Mouse (Mus musculus) right cerebral cortex, postnatal 10 days (tissue): ENCODE measurements at regions not wholly inside any gene's neighbourhood (a gene's known extent, or its start where the extent isn't known, plus 50 kb on each side); places are given as distances from the start of the nearest gene placed in this dataset.
"Not testable (repeated sequence)": the region's sequence is repeated elsewhere in the genome, so short reads cannot be mapped to it uniquely, and the experiment has no call there.

Experiments used
- DNase-seq, 2 experiments: peaks; one replicate each; pipeline ENCODE4 v3.0.0; 2021; ENCODE audit warnings: low spot score in 2 of 2

DNA sequence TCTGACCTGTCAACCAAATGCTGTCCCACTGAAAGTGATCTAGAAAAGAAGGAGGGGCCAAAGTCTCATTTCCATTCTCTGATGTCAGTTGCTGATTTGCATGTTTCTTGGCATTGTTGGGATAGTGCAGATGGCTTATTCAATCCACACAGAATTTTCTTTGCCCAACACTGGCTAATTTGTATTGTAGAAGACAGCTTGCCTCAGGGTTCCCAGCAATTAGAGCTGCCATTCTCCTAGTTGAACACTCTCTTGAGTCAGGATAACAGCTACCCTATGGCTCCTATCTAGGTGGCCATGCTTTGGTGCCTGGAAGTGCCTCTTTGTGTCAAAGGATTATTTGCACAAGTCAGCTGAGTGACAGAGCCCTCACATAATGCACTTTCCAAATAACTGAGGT, 569.0 kb downstream of the Lrriq3 start:
- DNase-seq = peak in 1 of 2 experiments; percentile 21

DNA sequence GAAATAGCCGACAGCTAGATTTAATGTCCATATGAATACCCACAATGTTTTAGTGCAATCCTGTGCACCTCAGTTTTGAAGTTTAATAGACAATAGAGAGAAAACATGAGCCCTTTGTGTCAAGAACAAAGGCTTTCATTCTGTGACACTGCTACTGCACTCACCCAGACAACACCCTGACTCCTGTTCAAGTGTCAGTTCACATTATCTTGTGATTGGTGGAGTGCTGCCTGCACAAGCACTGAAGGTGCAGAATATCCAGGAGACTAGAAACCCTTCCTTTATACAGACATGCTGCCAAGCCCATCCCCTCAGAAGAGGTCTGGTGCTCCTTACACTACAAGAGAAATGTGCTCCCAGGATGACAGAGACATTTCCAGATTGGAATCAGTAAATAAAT, 579.3 kb downstream of the Lrriq3 start:
- DNase-seq = no peak

DNA sequence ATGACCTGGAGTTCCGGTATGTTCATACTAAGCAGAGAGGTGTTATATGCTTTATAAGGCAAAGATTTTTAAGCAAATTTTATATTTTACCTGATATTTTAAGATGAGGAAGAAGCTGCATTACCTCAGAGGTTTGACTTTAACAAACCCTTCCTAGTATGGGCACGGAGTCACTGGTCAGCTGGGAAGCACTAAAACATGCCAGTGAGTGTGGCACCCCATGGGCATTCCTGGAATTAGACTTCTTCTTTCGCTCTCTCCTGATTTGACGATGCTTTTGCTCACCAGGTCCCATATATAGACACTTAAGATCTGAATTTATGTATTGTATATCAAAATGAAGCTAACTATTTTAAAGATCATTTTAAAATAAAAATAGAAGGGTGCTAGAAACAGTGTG, 587.0 kb downstream of the Lrriq3 start:
- DNase-seq = no peak

GRCm38 (mm10) chr3:155682921-155683813, 589.9 kb downstream of the Lrriq3 start:
- DNase-seq = no peak

GRCm38 (mm10) chr3:155688358-155688757, 595.1 kb downstream of the Lrriq3 start:
- DNase-seq = peak; percentile 24 to 28

GRCm38 (mm10) chr3:155723011-155723510, 629.8 kb downstream of the Lrriq3 start:
- DNase-seq = no peak

- DNase-seq = no peak
Observed at GRCm38 (mm10) chr3:155742421-155742820, 649.2 kb downstream of the Lrriq3 start.

GRCm38 (mm10) chr3:155746601-155747000, 653.4 kb downstream of the Lrriq3 start:
- DNase-seq = not testable (repeated sequence)

- DNase-seq = no peak
Observed at GRCm38 (mm10) chr3:155747511-155747910, 654.3 kb downstream of the Lrriq3 start.

GRCm38 (mm10) chr3:155757285-155757684, 664.1 kb downstream of the Lrriq3 start:
- no peak for DNase-seq

- no peak for DNase-seq
Observed at GRCm38 (mm10) chr3:155776019-155776418, 682.8 kb downstream of the Lrriq3 start.

DNA sequence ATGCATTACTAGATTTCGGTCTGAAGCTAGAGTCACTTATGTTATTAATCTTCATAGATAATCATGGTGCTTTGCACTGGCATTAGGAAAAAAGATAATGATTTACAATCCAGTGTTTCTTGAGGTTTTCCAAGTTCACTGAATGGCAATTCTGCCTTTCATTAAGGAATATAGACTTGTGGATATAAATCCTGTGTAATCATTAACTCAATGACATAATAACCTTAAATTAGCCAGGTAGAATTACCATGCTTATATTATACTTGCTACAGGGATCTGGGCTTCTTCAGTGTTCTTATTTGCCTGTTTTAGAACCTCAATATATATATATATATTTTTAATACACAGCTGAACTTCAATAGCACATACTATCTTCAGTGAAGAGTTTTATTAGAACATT, 683.8 kb downstream of the Lrriq3 start:
- DNase-seq = no peak

DNA sequence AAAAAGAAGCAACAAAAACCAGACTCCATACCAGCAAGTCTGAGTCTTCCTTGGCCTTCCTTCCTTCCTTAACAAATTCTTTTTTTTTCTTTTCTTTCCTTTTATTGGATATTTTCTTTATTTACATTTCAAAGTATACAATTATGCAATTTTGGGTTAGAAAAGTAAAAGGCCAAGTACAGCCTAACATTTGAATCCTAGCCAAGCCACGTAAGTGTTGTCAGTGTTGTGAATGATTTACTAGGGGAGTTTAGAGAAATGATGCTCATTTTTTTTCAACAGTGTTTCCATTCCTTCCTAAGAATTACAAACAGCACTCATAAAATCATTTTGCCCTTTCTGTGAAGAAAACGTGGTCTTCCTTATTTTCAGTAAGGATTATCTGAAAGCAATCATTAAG, 722.5 kb downstream of the Lrriq3 start:
- no peak for DNase-seq

GRCm38 (mm10) chr3:155824863-155825262, 731.6 kb downstream of the Lrriq3 start:
- DNase-seq = no peak

DNA sequence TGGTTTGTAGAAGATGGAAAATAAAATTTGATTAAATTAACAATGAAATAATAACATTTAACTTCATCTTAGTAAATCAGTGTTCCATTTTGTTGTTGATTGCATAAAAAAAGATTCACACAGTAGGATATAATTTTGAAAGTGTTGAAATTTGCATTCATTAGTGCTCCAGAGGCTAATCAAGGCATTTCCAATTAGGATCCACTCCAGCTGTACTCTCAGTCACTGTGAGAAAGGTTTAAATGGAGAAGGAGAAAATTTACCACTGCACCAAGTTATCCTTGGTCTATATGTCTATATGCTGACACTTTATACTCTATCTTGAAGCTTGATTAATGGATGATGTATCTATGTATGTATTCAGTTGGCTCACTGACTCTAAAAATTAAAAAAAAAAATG, 695.3 kb upstream of the Negr1 start:
- no peak for DNase-seq

- DNase-seq = no peak
Observed at GRCm38 (mm10) chr3:155875696-155876095, 685.9 kb upstream of the Negr1 start.

DNA sequence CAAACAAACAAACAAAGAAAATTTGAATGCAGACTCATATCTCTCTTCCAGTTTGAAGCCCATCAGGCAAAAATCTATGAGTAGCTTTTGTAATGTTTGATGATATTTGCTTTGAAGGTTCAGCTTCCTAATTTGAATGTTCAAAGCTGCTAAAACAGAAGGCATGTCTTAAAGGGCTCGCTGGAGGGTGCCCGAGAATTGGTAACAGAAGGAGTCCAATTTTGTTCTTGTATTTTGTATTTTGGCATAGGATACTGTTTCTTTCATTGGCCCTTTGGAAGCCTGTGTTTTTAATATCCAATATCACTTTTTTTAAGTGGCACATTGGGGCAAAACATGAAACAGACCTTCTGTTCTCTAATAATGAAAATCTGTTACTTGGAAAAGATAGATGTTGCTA, 683.2 kb upstream of the Negr1 start:
- no peak for DNase-seq

DNA sequence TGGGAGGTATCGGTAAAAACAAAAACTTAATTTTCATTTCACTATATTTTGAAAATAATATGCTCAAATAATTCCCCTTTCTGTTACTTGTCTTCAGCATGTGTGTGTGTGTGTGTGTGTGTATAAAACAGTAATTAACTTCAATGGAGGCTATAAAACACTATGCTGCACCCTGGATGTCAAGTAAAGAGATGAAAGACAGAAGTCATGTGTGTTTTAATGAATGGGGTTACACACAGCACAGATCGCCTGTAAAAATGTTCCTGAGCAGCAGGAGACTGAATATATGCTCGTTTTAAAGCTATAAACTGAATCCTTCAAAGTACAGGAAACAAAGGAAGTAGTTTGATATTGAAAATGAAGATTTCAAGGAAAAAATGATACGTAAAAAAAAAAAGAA, 680.9 kb upstream of the Negr1 start:
- no peak for DNase-seq

DNA sequence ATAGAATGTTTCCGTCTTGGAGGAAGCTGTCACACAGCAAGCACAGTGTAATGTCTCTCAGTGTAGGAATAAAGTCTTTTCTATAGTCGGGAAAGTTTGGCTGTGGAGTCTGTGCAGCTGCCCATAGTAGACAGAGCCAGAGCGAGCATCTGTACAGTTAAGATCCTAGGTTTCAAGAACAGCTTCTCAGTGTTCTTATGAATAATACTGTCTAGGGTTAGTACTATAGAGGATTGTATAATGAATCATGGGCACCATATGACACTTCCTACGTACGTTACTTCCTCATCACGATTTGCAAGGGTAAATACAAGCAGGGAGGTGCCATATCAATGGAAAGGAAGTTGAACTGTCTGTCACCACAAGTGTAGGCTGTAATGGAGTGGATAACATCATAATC, 645.6 kb upstream of the Negr1 start:
- peak in 1 of 2 experiments; percentile 29 for DNase-seq

- no peak for DNase-seq
Observed at GRCm38 (mm10) chr3:155942896-155943295, 618.7 kb upstream of the Negr1 start.

DNA sequence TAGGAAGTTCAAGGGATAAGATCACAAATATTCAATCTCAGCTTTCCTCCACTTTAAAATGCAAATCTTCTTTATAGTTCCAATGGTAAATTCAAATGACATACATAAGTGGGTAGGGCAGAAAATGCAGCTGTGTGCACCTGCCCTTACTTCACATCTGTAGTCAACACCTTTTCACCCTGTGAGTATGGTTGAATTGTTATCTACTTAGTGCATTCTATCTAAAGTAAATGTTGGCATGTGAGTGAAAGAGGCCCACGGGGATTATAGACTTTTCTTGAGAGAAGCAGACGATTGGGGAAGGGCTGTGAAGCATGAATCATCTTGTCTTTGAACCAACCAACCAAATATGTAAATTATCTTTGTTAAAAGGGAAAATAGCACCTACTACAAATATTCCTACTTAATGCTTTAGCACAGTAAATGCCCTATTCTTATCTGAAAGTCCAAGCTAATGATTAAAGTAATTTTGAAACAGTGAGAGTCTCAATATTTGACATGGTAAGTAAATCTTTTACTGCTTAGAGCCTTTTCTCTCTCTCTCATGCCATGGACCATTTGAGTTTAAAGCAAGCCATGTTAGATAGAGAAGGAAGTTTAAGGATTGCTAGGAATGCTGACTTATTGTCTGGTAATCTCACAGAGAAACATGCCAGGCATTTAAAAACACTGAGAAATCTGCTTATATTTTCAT, 617.4 kb upstream of the Negr1 start:
- DNase-seq = no peak

- no peak for DNase-seq
Observed at GRCm38 (mm10) chr3:155945188-155945587, 616.4 kb upstream of the Negr1 start.

DNA sequence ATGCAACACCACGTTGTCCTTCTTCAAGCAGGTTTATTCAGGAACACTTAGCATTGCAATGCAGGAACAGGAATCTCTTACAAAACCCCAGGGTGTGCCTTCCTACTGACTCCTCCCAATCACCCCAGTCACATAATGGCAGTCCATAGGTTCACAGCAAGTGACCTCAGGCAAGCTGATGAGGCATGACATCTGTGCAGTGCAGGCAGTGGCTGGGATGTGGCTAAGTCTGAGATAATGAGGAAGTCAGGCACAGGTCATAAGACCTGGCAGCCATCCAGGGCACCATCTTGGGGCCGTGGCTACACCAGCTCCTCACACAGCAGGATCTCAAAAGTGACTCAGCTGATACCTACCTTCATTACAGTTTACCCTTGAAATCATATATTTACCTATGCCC, 599.1 kb upstream of the Negr1 start:
- not testable (repeated sequence) for DNase-seq
